Mouse (Mus musculus) stomach, embryonic 15.5 days (tissue): Measurements from ENCODE around the gene Fam149a. TPM values are rescaled to one million over a fixed set of nuclear protein-coding genes. Genes with fewer than 3 reads are reported as not detected.
"Not testable (repeated sequence)": the region's sequence is repeated elsewhere in the genome, so short reads cannot be mapped to it uniquely, and the experiment has no call there.

Experiments used
- ATAC-seq: fragments of 200-750 bp; cut with Nextera tagmentation; 2 replicates; pipeline ENCODE4 v1.8.0; 2017; ENCODE audit warnings: low read depth, moderate number of reproducible peaks, moderate TSS enrichment; ENCODE audit not compliant: insufficient read depth, low FRiP score
- H3K27ac ChIP-seq: fragments of 300-500 bp; sonication (generic); 2 replicates; pipeline ENCODE4 v1.5.1; 2015; ENCODE audit warnings: mild to moderate bottlenecking, inconsistent platforms
- H3K27me3 ChIP-seq: fragments of 300-500 bp; sonication (generic); replicated peaks from 2 replicates; pipeline ENCODE4 v1.6.1; 2015; ENCODE audit warnings: inconsistent platforms
- H3K36me3 ChIP-seq: fragments of 300-500 bp; sonication (generic); 2 replicates; pipeline ENCODE4 v1.6.1; 2015; ENCODE audit warnings: inconsistent platforms
- H3K4me1 ChIP-seq: fragments of 300-500 bp; sonication (generic); 2 replicates; pipeline ENCODE4 v1.6.1; 2015; ENCODE audit warnings: inconsistent platforms
- H3K4me2 ChIP-seq: fragments of 300-500 bp; sonication (generic); 2 replicates; pipeline ENCODE4 v1.6.1; 2015; ENCODE audit warnings: mild to moderate bottlenecking, inconsistent platforms
- H3K4me3 ChIP-seq: fragments of 300-500 bp; sonication (generic); replicated peaks from 2 replicates; pipeline ENCODE4 v1.5.1; 2015; ENCODE audit warnings: inconsistent platforms
- H3K9ac ChIP-seq: fragments of 300-500 bp; sonication (generic); 2 replicates; pipeline ENCODE4 v1.6.1; 2015; ENCODE audit warnings: inconsistent platforms
- H3K9me3 ChIP-seq: fragments of 300-500 bp; sonication (generic); 2 replicates; pipeline ENCODE4 v1.6.1; 2016; ENCODE audit warnings: inconsistent platforms
- WGBS: fragments of 180-500 bp; shearing (Covaris S2); methylation state at CpG from one replicate; pipeline ENCODE4 v1.1.7; 2015; 5-methylcytosine and 5-hydroxymethylcytosine counted together
- polyA plus RNA-seq: library from polyadenylated mRNA; unstranded; fragments of >200 nt; fragmentation: Nextera tagmentation; extraction: Ambion mirVana; gene quantifications from 2 replicates; pipeline ENCODE4 v1.2.1, GENCODE M21; 2015

The Fam149a gene
- polyA plus RNA-seq, 1 experiment from 2014 or later: 18.3 TPM

DNA sequence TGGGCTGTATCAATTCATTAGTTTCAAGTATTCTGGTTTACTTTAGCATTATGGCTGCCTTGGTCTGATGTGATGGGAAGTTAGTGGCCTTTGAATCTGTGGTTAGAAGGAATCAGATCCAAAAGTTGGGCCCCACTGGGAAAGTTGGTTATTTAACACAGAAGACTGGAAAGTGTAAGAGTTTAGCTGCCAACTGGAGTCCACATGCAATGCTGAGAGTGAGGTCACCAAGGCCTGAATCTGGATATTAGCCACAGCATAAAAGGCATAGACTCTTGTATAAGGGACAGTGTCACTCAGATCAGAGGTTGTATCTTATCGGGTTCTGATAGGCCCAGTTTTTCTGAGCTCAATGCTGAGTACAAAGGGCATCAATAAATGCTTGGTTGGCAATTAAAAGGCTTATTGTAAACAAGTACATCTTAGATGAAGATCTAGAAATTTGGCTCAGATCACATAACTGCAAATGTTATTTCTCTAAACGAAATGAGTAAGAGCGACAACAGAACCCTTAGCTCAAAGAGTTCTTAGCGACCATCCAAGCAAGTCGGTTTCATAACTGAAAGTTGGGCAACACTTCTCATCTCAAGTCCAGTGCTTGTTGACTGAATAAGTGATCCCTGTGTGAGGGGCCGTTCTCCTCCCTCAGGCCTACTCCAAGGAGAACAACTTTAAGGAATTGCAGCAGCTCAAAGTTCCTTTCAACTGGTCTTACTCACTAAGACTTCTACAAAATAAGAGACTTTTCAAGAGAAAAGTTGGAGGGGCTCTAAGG, 52.7 kb downstream of the Fam149a start:
- WGBS: 88% methylated on average over 6 of the region's 6 CpGs
- Histone ChIP-seq H3K9ac (no peak overlapping the region), H3K27me3 (no peaks in the 10 kb centered on the region), H3K4me3 (no peak overlapping the region), H3K27ac (no peak overlapping the region), H3K36me3 (no peaks in the 10 kb centered on the region), H3K4me2 (no peak overlapping the region), H3K9me3 (no peaks in the 10 kb centered on the region), H3K4me1 (no peaks in the 10 kb centered on the region)
- ATAC-seq: no peak

DNA sequence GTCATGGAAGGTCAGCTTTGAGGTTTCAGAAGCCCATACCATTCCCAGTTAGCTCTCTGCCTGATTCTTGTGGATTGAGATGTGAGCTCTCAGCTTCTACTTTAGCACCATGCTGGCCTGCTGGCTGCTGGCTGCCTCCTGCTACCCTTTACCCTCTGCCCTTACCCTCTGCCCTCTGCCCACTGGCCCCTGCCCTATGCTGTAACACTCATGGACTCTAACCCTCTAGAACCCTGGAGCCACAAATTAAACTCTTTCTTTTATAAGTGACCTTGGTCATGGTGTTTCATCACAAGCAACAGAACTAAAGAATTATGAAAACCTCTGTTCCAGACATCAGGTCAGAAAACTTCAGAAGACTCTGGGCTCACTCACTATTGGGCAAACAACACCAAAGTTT, 55.0 kb downstream of the Fam149a start:
- not testable (repeated sequence) for H3K27me3 ChIP-seq, H3K4me2 ChIP-seq, H3K4me3 ChIP-seq, H3K9me3 ChIP-seq, H3K36me3 ChIP-seq, H3K9ac ChIP-seq, H3K27ac ChIP-seq, H3K4me1 ChIP-seq, ATAC-seq

GRCm38 (mm10) chr8:45324151-45324550, 57.9 kb downstream of the Fam149a start:
- ATAC-seq: no peak
- Histone ChIP-seq H3K27me3 (no peaks in the 10 kb centered on the region), H3K4me3 (no peak overlapping the region), H3K4me2 (no peak overlapping the region), H3K9me3 (no peaks in the 10 kb centered on the region), H3K36me3 (no peaks in the 10 kb centered on the region), H3K9ac (no peak overlapping the region), H3K27ac (no peak overlapping the region), H3K4me1 (0 out of 2 replicates have a peak, but pooled peaks cover 6% of the 10 kb centered on the region)
- 48% methylated on average over 4 of the region's 4 CpGs for WGBS

DNA sequence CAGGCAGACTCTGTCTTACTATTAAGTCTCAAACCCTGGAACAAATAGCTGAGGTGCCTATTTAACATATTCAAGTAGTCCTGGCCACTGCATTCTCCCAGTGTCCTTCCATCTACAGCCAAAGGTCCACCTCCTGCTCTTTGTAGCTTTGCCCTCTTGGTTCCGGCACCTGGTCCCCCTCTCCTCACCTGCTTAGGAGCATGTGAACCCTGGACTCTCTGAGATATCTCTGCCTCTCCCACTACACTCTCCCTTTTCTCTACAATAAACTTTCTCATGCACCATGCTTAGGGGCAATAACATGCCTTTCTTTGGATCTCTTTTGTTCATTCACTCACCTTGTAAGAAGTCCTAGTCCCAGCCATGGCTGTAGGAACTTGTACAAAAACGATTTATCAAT, 60.7 kb downstream of the Fam149a start:
- ATAC-seq: no peak
- 77% methylated on average over 2 of the region's 2 CpGs for WGBS
- H3K4me1 ChIP-seq: 0 out of 2 replicates have a peak, but pooled peaks cover 6% of the 10 kb centered on the region
- H3K27me3 ChIP-seq: no peaks in the 10 kb centered on the region
- H3K9ac ChIP-seq: no peak overlapping the region
- H3K27ac ChIP-seq: peak overlapping the region; percentile 51; the same call in 1 of the 2 replicates
- no peaks in the 10 kb centered on the region for H3K9me3 ChIP-seq
- no peak overlapping the region for H3K4me2 ChIP-seq
- no peaks in the 10 kb centered on the region for H3K36me3 ChIP-seq
- no peak overlapping the region for H3K4me3 ChIP-seq

DNA sequence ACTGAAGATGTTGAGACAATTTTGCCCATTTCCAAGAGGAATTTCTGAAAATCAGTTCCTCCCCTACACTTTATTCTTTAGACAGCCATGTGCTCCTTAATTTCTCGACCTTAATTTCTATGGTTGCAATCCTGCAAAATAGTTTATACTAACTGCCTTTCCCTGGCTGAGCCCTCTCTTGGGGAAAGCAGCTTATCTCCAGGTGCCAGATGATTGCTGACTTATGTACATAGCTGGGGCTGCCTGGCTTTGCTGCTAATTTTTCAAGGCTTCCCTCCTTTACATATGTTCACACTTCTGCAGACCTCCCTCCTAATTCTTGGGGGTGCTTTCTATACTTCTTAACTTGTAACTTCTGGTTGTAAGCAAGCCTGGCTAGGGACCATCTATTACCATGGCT, 61.2 kb downstream of the Fam149a start:
- Histone ChIP-seq H3K27me3 (no peaks in the 10 kb centered on the region), H3K36me3 (no peaks in the 10 kb centered on the region), H3K27ac (peak overlapping the region; percentile 51; the same call in 1 of the 2 replicates), H3K9me3 (no peaks in the 10 kb centered on the region), H3K9ac (no peak overlapping the region), H3K4me1 (0 out of 2 replicates have a peak, but pooled peaks cover 6% of the 10 kb centered on the region), H3K4me3 (no peak overlapping the region), H3K4me2 (no peak overlapping the region)
- whole genome bisulfite sequencing: 27% methylated on average over 1 of the region's 1 CpGs
- ATAC-seq: peak; percentile 47; the same call in 1 of the 2 replicates

- no peak for ATAC-seq
- Histone ChIP-seq H3K9me3 (no peaks in the 10 kb centered on the region), H3K4me1 (no peaks in the 10 kb centered on the region), H3K27ac (no peak overlapping the region), H3K27me3 (no peaks in the 10 kb centered on the region), H3K9ac (no peak overlapping the region), H3K4me2 (no peak overlapping the region), H3K4me3 (no peak overlapping the region), H3K36me3 (no peaks in the 10 kb centered on the region)
- 77% methylated on average over 4 of the region's 4 CpGs for WGBS
Observed at GRCm38 (mm10) chr8:45310967-45311366, 71.1 kb downstream of the Fam149a start.

DNA sequence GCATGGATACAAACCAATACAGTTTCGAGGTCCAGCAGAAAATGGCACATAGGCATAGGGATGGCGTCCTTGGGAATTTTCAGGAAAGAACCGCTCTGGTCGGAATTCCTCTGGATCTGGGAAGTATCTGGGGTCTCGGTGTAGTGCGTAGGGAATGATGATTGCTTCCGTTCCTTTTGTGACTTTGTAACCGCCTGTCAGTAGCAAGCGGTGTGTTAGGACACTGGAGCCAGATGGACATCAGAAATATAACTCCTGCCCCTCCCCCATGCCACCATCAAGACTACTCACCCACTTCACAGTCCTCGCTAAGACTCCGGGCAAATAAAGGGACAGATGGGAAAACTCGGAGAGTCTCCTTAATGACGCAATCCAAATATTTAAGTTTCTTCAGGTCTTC, 73.7 kb downstream of the Fam149a start, which contains the start of gene Gm45753:
Gene Gm45753 (minus strand): TSS at position 101 of the 400 bp plus-strand sequence.
- Histone ChIP-seq H3K27me3 (no peaks in the 10 kb centered on the region), H3K9me3 (no peaks in the 10 kb centered on the region), H3K36me3 (no peaks in the 10 kb centered on the region), H3K4me3 (no peak within 1 kb of the TSS), H3K9ac (no peak within 1 kb of the TSS), H3K4me1 (no peaks in the 10 kb centered on the region), H3K4me2 (no peak within 1 kb of the TSS), H3K27ac (no peak within 1 kb of the TSS)
- ATAC-seq: no peak
- WGBS: 80% methylated on average over 13 of the region's 13 CpGs

- H3K9me3 ChIP-seq: no peaks in the 10 kb centered on the region
Observed at GRCm38 (mm10) chr8:45305479-45305878, 76.6 kb downstream of the Fam149a start.

GRCm38 (mm10) chr8:45304354-45304753, 77.7 kb downstream of the Fam149a start:
- no peak for ATAC-seq
- Histone ChIP-seq H3K4me3 (no peak overlapping the region), H3K27ac (no peak overlapping the region), H3K9me3 (no peaks in the 10 kb centered on the region), H3K9ac (no peak overlapping the region), H3K27me3 (no peaks in the 10 kb centered on the region), H3K4me2 (no peak overlapping the region), H3K4me1 (no peaks in the 10 kb centered on the region), H3K36me3 (no peaks in the 10 kb centered on the region)
- 89% methylated on average over 3 of the region's 3 CpGs for WGBS

More at GRCm38 (mm10) chr8:45305479-45305878, 76.6 kb downstream of the Fam149a start:
- no peak for ATAC-seq
- Histone ChIP-seq H3K27me3 (no peaks in the 10 kb centered on the region), H3K36me3 (no peaks in the 10 kb centered on the region), H3K4me1 (no peaks in the 10 kb centered on the region), H3K4me3 (no peak overlapping the region), H3K27ac (no peak overlapping the region), H3K9ac (no peak overlapping the region), H3K4me2 (no peak overlapping the region)
- WGBS: 76% methylated on average over 1 of the region's 1 CpGs

- WGBS: 83% methylated on average over 8 of the region's 8 CpGs
- ATAC-seq: no peak
- Histone ChIP-seq H3K36me3 (no peaks in the 10 kb centered on the region), H3K9ac (no peak overlapping the region), H3K4me1 (no peaks in the 10 kb centered on the region), H3K4me3 (no peak overlapping the region), H3K4me2 (no peak overlapping the region), H3K27ac (no peak overlapping the region), H3K9me3 (no peaks in the 10 kb centered on the region), H3K27me3 (no peaks in the 10 kb centered on the region)
Observed at GRCm38 (mm10) chr8:45302390-45302789, 79.7 kb downstream of the Fam149a start.

DNA sequence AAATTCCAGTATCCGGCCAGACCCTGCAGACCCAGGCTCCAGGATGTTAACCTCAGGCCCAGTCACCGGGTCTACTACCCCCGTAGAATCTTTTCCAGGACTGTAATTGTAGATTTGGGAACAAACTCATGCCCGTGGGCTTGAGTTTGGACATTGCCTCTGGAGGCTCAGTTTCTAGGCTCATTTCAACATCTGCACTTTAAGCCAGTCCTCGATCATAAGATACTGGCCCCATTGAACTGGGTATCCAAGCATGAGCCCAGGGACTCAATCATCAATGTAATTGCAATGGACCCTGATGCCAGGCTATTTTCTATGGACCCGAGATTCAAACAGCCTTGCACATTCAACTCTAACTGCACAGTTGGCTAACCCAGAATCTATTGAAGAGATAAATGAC, 86.8 kb downstream of the Fam149a start:
- Histone ChIP-seq H3K9ac (no peak overlapping the region), H3K9me3 (no peaks in the 10 kb centered on the region), H3K36me3 (no peaks in the 10 kb centered on the region), H3K27ac (no peak overlapping the region), H3K4me1 (no peaks in the 10 kb centered on the region), H3K4me3 (no peak overlapping the region), H3K4me2 (no peak overlapping the region), H3K27me3 (no peaks in the 10 kb centered on the region)
- no peak for ATAC-seq
- 89% methylated on average over 6 of the region's 6 CpGs for WGBS

- Histone ChIP-seq H3K9me3 (no peaks in the 10 kb centered on the region), H3K27me3 (no peaks in the 10 kb centered on the region), H3K4me3 (no peak within 1 kb of the TSS), H3K4me1 (no peaks in the 10 kb centered on the region), H3K27ac (no peak within 1 kb of the TSS), H3K4me2 (no peak within 1 kb of the TSS), H3K9ac (no peak within 1 kb of the TSS), H3K36me3 (no peaks in the 10 kb centered on the region)
- 73% methylated on average over 7 of the region's 7 CpGs for WGBS
- no peak for ATAC-seq
Observed at GRCm38 (mm10) chr8:45294687-45295086, 87.4 kb downstream of the Fam149a start, which contains the start of gene Klkb1. TSS of gene Klkb1 (minus strand) at chr8:45294859.
